Mouse (Mus musculus) G1E (cell line): Measurements from ENCODE around the gene Itpkc.

Source experiments
- CTCF ChIP-seq: IDR thresholded peaks from 2 replicates; pipeline ENCODE4 v1.5.1; 2012; ENCODE audit warnings: low read depth, low read length, inconsistent platforms, mixed read lengths
- GATA1 ChIP-seq: IDR thresholded peaks from 2 replicates; pipeline ENCODE4 v1.6.1; 2012; ENCODE audit warnings: borderline replicate concordance, low read length, inconsistent platforms, mixed read lengths
- TAL1 ChIP-seq: conservative IDR thresholded peaks from 2 replicates; pipeline ENCODE4 v1.6.1; 2012; ENCODE audit warnings: low read depth, low read length, inconsistent platforms, mixed read lengths

GRCm38 (mm10) chr7:27260856-27261255, 32.4 kb upstream of the Itpkc start:
- TF ChIP-seq CTCF (no peak), TAL1 (no peak), GATA1 (no peak)
